Mouse (Mus musculus): Measurements from ENCODE around the gene Tnfsf13b.

The Tnfsf13b gene

DNA sequence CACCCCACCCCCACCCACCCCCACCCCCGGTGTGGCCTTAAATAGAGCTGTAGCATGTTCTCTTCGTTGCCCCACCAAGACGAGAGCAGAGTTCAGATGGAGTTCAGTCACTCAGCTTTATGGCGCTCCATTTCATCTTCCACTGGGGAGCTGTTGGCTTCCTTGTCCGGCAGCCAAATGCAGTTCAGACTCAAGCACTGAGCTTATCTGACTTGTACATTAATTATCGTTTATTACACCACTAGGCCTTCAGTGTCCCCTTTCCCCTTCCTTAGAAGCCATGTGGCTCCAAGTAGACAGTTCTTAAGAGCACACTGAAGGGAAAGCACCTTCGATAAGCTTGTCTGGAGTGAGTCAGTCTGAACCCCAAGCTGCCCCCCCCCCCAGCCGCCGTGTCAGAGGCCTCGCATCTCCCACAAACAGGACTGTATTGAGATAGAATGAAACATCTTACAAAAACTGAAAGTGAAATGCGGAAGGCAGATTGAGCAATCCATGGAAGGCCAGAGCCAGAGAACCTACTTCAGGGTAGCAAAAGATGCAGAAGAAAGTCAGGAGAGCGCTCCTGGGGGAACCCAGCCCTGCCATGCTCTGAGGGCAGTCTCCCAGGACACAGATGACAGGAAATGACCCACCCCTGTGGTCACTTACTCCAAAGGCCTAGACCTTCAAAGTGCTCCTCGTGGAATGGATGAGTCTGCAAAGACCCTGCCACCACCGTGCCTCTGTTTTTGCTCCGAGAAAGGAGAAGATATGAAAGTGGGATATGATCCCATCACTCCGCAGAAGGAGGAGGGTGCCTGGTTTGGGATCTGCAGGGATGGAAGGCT lies at the start of gene Tnfsf13b:
Gene Tnfsf13b, plus strand, starts transcription at position 312 of the 830 bp plus-strand sequence.
- no peak for DNase-seq (ENCODE audit: low spot score)

- no peak for DNase-seq (ENCODE audit: low spot score)
Measured at GRCm38 (mm10) chr8:9958338-9958737, 47.9 kb upstream of the Tnfsf13b start.

- DNase-seq (ENCODE audit: low spot score) = no peak
Measured at GRCm38 (mm10) chr8:9959919-9960318, 46.3 kb upstream of the Tnfsf13b start.

- DNase-seq (ENCODE audit: low spot score) = no peak
Measured at GRCm38 (mm10) chr8:9971866-9972265, 34.4 kb upstream of the Tnfsf13b start.

- DNase-seq (ENCODE audit: low spot score) = no peak
Measured at GRCm38 (mm10) chr8:9975276-9975675, 31.0 kb upstream of the Tnfsf13b start.

GRCm38 (mm10) chr8:9975898-9976611 lies 30.2 kb upstream of the Tnfsf13b start:
- DNase-seq (ENCODE audit: low spot score) = peak; percentile 98

DNA sequence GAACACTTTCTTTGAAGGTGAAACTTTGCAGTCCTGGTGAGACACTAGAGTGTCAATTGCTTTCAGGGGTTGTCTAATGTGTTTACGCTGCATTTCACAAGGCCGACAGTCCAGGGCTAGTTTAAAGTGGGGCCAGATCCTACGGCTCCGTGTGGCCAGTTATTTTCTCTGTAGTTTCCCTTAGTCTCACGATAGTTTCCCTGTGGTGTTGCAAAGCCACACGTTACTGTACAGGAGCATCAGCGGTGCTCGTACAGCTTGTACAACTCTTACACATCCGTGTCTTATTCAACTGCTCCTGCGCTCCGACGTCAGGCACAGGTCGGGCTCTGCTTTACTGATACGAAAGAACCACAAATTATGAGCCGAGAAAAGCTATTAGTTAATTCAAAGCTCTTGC lies 29.3 kb upstream of the Tnfsf13b start:
- peak; percentile 9 for DNase-seq (ENCODE audit: low spot score)

DNA sequence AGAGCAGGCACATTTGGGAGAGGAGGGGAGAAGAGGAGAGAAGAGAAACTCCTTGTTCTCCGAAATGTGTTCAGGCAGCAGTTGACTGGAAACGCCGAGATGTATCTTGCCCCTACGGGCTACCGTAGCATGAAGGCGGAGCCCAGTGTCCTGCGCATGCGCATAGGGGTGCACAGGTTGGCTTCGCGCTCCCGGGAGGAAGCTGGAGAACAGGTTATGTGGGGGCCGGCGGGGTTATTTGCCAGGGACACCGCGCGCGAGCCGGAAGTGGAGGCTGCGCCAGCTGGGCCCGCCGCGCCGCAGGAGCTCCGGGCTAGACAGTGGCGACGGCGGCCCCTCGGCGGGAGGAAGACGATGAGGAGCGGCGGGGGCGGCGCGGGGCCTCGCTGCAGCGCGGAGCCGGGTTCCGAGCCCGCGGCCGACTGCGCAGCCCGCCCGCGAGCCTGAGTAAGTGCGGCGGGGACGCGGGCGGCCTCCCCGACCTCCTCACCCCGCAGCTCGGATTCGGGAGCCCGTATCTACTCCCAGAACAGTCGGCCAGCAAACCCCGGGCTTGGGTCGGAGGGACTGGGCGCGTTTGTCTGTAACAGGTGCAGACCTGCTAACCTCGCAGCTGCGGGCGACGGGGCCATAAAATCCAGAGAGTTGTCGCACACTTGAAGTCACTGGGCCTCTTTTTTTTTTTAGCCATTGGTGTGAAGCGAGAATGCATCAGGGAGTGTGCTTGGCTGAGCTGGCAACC lies 28.5 kb upstream of the Tnfsf13b start, which contains the start of the genes Lig4 and Abhd13:
Gene Lig4, minus strand, starts transcription at position 114 of the 742 bp plus-strand sequence.
Gene Abhd13, plus strand, starts transcription at position 135 of the 742 bp plus-strand sequence.
- DNase-seq (ENCODE audit: low spot score) = peak; percentile 99

- peak; percentile 10 for DNase-seq (ENCODE audit: low spot score)
Measured at GRCm38 (mm10) chr8:9978475-9979230, 27.6 kb upstream of the Tnfsf13b start.

GRCm38 (mm10) chr8:9979746-9980145 lies 26.5 kb upstream of the Tnfsf13b start:
- no peak for DNase-seq (ENCODE audit: low spot score)

DNA sequence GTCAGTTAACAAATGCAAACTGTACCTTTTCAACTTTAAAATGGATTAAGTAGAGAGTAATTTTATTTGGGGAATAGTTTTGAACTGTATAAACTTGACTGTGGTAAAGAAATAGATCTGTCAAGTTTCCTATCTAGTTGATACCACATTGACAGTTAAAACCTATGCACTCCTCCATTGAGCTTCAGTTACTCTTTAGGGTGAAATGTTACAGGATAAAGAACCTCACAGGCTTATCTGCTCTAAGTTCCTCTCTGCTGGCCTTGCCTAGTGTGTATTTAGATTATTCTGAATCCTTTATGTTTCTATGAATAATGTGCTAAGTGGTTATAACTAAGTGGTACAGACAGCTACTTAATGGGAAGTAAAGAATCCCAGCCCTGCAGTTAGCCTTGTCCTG lies 26.1 kb upstream of the Tnfsf13b start:
- DNase-seq (ENCODE audit: low spot score) = no peak

GRCm38 (mm10) chr8:10004115-10004514 lies 2.2 kb upstream of the Tnfsf13b start:
- no peak for DNase-seq (ENCODE audit: low spot score)

DNA sequence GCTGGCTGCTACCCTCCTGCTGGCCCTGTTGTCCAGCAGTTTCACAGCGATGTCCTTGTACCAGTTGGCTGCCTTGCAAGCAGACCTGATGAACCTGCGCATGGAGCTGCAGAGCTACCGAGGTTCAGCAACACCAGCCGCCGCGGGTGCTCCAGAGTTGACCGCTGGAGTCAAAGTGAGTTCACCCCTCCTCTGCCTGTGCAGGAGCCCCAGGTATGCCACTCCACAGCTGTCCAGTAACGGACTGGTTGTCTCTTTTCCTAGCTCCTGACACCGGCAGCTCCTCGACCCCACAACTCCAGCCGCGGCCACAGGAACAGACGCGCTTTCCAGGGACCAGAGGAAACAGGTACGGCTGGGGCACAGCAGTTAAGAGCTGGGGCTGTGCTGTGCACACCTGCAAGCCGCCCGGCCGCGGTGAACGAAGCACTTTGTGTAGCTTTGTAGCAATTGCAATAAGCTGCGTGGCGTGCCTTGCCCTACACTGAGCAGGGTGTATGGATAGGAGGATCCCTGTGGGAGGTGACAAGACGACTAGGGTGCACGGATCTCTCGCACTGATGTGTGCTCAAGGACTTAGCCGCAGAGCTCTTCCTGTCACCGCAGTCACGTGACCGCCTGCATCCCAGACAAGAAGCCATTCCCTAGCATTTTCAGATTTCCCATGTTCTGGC lies 856 bp downstream of the Tnfsf13b start:
- peak; percentile 17 for DNase-seq (ENCODE audit: low spot score)

DNA sequence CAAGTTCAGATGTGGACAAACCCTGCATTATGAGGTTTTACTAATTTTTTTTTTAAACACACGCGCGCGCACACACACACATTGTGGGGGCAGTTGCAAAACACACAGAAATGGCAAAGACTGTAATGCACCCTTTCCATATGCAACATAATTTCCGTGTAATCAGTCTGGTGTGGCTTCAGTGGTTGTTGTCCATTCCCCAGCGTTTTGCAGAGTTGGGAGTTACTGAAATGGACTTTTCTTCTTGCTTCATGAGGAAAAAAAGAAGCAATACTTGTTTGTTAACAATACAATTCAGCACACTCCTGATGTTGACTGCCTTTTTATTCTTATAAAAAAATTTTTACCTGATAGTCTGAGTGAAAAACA lies 1.4 kb downstream of the Tnfsf13b start:
- no peak for DNase-seq (ENCODE audit: low spot score)

GRCm38 (mm10) chr8:10016252-10016651 lies 10.0 kb downstream of the Tnfsf13b start:
- no peak for DNase-seq (ENCODE audit: low spot score)

- DNase-seq (ENCODE audit: low spot score) = peak; percentile 9
Measured at GRCm38 (mm10) chr8:10017231-10017630, 11.0 kb downstream of the Tnfsf13b start.

- DNase-seq (ENCODE audit: low spot score) = no peak
Measured at GRCm38 (mm10) chr8:10030320-10031060, 24.2 kb downstream of the Tnfsf13b start.

GRCm38 (mm10) chr8:10031177-10031576 lies 24.9 kb downstream of the Tnfsf13b start:
- no peak for DNase-seq (ENCODE audit: low spot score)

DNA sequence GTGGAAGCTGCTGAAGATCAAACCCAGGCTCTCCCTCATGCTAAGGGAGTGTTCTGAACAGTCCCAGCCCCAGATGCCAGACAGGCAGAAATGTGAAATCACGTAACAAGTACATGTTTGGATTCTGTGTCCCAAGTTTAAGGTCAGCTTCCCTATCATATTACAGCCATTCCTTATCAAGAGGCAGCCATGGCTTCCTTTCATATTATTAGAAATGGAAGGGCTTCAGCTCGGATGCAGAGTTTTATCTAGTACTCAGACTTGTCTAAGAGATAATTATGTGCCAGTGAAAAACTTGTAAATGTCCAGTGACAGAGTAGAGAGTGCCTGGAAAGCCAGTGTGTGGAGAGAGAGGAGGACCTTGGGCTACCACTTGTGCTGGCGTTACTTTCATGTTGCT lies 34.6 kb downstream of the Tnfsf13b start:
- DNase-seq (ENCODE audit: low spot score) = no peak

DNA sequence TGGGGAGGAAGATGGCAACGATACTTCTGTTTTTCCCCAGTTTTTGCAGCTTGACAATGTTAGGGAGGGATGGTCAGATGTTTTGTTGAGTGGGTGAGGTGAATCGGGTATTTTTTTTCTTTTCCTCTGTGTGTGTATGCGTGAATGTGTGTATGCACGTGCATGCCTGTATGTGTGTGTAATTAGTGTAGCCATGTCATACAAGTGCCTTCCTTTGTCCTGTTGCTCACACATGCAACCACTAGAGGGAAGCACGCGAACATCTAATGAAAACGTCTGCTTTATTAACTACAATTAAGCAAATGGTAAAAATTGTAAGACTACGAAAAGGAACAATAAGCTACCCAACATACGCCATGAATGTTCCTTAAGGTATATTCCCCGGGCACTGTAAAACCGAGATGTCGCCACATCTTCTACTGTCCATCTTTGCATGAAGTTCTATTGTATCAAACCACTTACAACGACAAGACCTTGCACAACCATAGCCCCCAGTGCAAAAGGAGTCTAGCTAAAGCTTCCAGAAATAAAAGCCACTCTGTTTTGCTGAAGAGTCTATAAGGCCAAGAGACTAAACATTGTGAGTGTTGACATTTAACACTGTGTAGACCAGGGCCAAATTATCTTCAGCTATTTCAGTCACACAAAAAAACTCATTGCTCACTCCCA lies 37.7 kb downstream of the Tnfsf13b start:
- no peak for DNase-seq (ENCODE audit: low spot score)

All from testis, postnatal 14 days (tissue).